Mouse (Mus musculus) CH12.LX (cell line): ENCODE data around the gene Tub.

Source experiments
- CHD1 ChIP-seq: IDR thresholded peaks from 2 replicates; pipeline ENCODE4 v1.6.1; 2012; ENCODE audit warnings: low read depth, low read length, improper control_type of control experiment, inconsistent platforms
- CTCF ChIP-seq, 2 experiments: IDR thresholded peaks in 1 of 2; conservative IDR thresholded peaks in 1 of 2; 2 replicates each; pipeline ENCODE4 v1.5.1; 2011 to 2012; ENCODE audit warnings: low read depth in 2 of 2, low read length in 2 of 2, improper control_type of control experiment in 1 of 2, inconsistent platforms in 1 of 2, mild to moderate bottlenecking in 1 of 2, moderate library complexity in 1 of 2
- EP300 ChIP-seq: IDR thresholded peaks from 2 replicates; pipeline ENCODE4 v1.6.1; 2011; ENCODE audit warnings: low read length, improper control_type of control experiment
- GABPA ChIP-seq: IDR thresholded peaks from 2 replicates; pipeline ENCODE4 v1.6.1; 2012; ENCODE audit warnings: low read depth, low read length, improper control_type of control experiment, inconsistent platforms; ENCODE audit not compliant: insufficient replicate concordance
- HCFC1 ChIP-seq: IDR thresholded peaks from 2 replicates; pipeline ENCODE4 v1.6.1; 2012; ENCODE audit warnings: low read depth, mild to moderate bottlenecking, inconsistent platforms, low read length, improper control_type of control experiment
- MAX ChIP-seq: IDR thresholded peaks from 2 replicates; pipeline ENCODE4 v1.6.1; 2011; ENCODE audit warnings: low read length, improper control_type of control experiment
- POLR2A ChIP-seq: IDR thresholded peaks from 2 replicates; pipeline ENCODE4 v1.6.1; 2011; ENCODE audit warnings: low read depth, mild to moderate bottlenecking, improper control_type of control experiment, low read length
- RCOR1 ChIP-seq: conservative IDR thresholded peaks from 2 replicates; pipeline ENCODE4 v1.6.1; 2012; ENCODE audit warnings: low read depth, mild to moderate bottlenecking, inconsistent platforms, low read length, improper control_type of control experiment
- SMC3 ChIP-seq: IDR thresholded peaks from 2 replicates; pipeline ENCODE4 v1.6.1; 2011; ENCODE audit warnings: low read depth, low read length, improper control_type of control experiment
- USF1 ChIP-seq: IDR thresholded peaks from 2 replicates; pipeline ENCODE4 v1.6.1; 2014; ENCODE audit warnings: low read depth, mild to moderate bottlenecking, inconsistent platforms, low read length, improper control_type of control experiment
- USF2 ChIP-seq: conservative IDR thresholded peaks from 2 replicates; pipeline ENCODE4 v1.6.1; 2011; ENCODE audit warnings: low read depth, low read length, improper control_type of control experiment
- ZNF384 ChIP-seq: IDR thresholded peaks from 2 replicates; pipeline ENCODE4 v1.6.1; 2012; ENCODE audit warnings: low read depth, low read length, improper control_type of control experiment, inconsistent platforms

- no peak for TF ChIP-seq CTCF (conservative IDR thresholded peaks at IDR 0.05 in 1 of 2, IDR thresholded peaks at IDR 0.05 in 1 of 2; ENCODE audit: low read depth in 2 of 2, low read length in 2 of 2)
- TF ChIP-seq POLR2A = no peak
- no peak for TF ChIP-seq RCOR1
- TF ChIP-seq USF2 = no peak
- no peak for TF ChIP-seq SMC3
- TF ChIP-seq CHD1 = no peak
- TF ChIP-seq MAX = no peak
- TF ChIP-seq USF1 = no peak
- no peak for TF ChIP-seq EP300
- TF ChIP-seq ZNF384 = no peak
- no peak for TF ChIP-seq GABPA
- TF ChIP-seq HCFC1 = no peak
These were observed 46.2 kb upstream of the Tub start for GRCm38 (mm10) chr7:108903969-108904368.
